Mouse (Mus musculus): Measurements from ENCODE around the gene Spg11.

DNA sequence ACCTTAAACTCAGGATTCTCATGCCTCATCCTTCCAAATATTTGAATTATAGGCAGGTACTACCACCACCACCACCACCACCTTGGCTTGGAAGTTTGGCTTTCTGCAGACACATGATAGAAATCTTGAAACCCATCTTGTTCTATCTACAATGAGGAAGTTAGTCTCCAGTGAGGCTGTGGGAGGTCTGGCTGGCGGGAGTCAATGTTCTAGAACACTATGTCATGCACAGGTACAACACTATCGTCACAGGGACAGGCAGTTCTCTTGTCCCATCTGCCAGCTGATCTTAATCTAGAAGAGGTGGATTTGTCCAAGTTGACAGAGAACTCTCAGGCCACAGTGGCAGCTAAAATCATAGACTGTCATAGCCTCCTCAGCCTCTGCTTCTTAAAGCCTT, 14.4 kb upstream of the Spg11 start:
- TF ChIP-seq CTCF (IDR thresholded peaks at IDR 0.05; ENCODE audit: extremely low read depth, insufficient read depth, low read length) (no peak), POLR2A (IDR thresholded peaks at IDR 0.05; ENCODE audit: extremely low read depth, insufficient read depth, low read length) (no peak)

All from cortical plate, adult 2 months (tissue).